Mouse (Mus musculus): ENCODE data around the gene Acp7. TPM values are rescaled to one million over a fixed set of nuclear protein-coding genes. Genes with fewer than 3 reads are reported as not detected.
A peak's percentile ranks its signal among the peaks of the same experiment; 100 is the strongest.

The Acp7 gene
- total RNA-seq, 2 experiments from 2014 or later, result not detected

DNA sequence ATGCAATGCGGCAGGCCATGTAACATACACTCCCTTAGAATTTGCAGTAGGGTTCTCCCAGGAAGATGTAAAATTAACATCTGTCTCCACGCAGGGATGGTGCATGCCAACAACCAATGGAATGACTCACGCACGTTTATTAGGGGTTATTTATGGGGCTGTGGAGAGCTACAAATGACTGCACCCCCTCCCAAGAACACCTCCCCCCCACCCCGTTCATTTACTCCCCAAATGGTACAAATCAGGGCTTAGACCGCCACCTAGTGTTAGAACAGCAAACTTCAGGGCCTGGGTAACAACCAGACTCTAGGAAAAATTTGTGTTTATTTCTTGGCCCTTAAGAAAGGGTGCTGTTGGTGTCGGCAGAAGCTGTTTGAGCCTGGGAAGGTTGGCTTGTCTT is 29.5 kb downstream of the Acp7 start:
- peak in 1 of 2 experiments; percentile 77 for DNase-seq

- DNase-seq, result peak; percentile 61 to 88
Observed at GRCm38 (mm10) chr7:28601029-28601428, 30.1 kb downstream of the Acp7 start.

DNA sequence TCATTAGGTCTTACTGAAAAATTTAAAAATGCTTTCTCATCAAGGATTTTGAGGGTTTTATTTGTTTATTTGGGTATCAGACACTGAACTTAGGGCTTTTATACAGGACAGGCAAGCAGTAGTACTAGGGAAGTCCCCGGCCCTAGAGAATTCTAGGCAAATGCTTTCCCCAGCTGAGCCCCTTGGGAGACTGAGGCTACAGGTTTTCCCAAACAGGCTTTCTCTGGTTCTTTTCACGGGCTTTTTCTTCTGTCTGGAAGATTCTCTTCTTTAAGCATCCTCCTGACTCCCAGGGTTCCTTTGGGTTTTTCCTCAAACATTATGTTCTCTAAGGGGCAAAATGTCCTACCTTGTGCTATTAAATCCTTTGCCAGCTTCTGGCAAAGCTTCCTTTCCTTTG is 32.2 kb downstream of the Acp7 start:
- no peak for DNase-seq

DNA sequence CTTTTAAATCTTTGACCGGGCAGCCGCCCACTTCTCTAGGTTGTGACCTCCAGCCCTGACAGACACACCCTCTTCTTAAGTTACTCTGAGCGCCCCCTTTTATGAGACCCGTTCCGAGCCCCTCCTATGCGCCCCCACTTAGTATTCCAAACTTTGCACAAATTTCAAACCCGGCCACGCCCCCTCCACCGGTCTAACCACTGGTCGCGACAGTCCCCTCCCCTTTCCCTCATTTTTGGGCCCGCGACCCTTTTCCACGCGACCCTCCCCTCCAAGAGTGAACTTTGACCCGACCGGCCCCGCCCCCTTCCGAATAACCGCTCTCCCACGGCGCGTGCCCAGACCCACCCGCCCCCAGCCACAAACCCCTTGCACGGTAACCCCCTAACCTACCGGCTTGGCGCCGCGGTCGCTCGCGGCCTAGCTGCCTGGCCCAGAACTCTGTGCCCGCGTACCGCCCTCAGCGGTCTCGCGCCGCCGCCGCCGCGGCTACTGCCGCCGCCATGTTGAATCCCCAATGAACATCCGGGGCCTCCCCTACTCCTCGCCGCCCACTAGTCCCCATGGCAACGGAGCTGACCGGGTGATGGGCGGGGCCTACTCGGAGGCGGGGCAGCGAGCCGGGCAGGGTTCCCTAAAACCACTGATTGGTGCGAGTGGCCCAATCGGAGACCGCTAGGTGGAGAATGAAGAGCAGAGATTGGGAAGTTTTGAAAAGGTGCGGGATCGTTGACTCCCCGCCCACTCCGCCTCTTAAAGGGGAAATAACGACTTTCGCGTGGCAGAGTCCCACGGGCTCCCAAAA is 33.3 kb downstream of the Acp7 start, which contains the start of the genes Samd4b and Pak4:
Gene Samd4b, minus strand, starts transcription at position 503 of the 805 bp plus-strand sequence.
Gene Pak4, minus strand, starts transcription at position 544 of the 805 bp plus-strand sequence.
- DNase-seq, result peak; percentile 100

GRCm38 (mm10) chr7:28597277-28597570 is 33.9 kb downstream of the Acp7 start:
- DNase-seq, result no peak

- no peak for DNase-seq
Observed at GRCm38 (mm10) chr7:28596436-28597276, 34.5 kb downstream of the Acp7 start.

DNA sequence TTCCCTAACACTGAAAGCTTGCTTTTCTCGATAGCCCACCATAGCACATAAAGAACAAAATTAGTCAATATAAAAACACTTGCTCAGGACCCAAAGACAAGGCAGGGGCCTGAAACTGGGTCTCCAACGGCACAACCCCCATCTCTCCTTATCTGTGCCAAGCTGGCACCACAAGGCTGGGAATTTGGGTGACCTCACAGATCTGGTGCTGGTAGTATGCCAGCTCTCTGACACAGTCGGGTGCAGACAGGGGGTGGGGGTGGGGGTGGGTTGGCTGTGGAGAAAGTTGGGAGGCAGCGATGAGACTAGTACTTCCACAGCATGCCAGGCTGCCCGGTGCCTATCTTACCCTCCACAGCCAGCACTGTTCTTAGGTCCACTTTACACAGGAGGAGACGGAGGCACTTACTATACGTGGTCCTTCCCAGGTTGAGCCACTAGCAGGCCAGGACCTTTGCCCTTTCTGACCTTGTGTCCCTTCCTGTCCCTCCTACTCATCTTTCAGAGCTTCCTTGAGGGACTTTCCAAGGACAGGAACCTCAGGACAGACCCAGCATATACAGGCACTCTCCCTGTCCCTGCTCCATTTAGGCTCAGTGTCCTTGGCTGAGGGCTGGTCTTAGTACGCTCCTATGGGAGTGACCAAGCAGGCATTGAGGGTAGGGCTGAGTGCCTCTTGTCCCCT is 35.2 kb downstream of the Acp7 start:
- DNase-seq, result no peak

DNA sequence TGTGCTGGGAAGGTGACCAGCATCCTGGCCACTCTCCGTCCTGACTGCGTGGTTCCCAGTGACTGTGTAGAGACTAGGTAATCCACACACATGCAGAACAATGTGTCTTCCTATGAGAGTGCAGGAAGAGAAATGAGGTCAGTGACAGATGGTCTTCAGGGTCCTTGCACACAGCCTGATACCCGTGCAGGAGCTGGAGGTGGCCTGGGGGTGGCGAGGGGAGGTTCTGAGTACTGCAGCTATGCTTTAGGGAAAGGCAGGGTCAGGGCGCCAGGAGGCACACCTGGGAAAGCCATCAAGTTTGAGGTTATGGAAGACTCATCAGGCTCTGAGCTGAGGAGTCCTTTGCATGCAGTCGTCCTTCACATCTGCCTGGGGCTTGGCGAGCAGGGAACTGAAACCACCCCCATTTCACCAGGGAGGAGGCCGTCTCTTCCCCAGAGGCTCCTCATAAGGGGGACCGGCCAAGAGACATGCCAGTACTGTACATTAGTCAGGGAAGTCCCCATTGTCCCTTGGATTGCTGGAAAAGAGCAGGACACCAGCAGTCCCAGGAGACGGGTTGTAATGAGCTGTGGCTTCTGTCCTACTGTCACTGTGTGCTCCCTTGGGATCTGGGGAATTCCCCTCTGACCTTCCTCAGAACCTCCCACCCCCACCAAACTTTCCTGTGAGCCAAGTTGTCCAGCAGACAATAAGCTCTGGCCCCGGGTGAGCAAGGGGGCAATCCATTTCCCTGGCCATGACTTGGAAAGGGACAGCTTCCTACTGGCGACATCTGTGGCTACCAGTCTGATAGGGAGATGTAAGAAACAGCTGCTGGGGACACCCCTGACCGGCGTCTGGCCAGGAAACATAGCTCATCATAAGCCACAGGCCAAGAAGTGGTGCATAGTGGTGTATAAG is 37.7 kb downstream of the Acp7 start:
- DNase-seq, result peak; percentile 73 to 88

- DNase-seq, result no peak
Observed at GRCm38 (mm10) chr7:28591862-28592261, 39.3 kb downstream of the Acp7 start.

- no peak for DNase-seq
Observed at GRCm38 (mm10) chr7:28587644-28588043, 43.5 kb downstream of the Acp7 start.

DNA sequence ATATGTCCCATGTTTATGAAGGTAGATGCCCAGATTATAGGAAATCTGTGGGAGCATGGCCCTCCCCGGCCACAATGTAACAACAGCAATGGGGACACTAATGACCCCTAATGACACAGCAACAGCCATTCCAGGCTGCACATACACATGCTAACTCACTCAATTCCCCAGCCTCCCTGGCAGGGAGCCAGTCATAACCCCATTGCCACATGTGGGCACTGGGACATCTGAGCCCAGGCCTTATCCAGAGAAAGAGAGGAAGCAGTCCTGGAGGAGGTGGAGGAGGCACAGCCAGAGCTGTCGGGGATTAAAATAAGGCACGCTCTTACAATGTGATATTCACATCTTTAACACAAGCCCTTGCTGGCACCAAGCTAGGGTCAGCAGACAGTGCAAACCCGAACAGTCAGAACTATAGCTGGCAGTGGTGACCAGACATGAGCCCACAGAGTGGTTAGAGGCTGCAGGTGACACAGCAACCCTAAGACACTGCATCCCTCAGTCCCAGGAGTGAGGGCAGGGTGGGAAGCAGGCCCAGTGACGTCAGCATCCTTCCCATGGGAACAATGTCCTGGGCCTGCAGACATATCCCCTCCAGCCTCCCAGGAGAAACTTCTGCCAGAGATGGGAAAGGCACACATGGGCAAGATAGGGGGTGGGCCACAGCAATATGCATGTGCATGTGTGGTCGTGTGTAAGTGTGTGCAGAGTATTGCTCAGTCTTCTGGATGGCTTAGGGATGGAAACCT is 44.3 kb downstream of the Acp7 start:
- peak in 1 of 2 experiments; percentile 43 for DNase-seq

DNA sequence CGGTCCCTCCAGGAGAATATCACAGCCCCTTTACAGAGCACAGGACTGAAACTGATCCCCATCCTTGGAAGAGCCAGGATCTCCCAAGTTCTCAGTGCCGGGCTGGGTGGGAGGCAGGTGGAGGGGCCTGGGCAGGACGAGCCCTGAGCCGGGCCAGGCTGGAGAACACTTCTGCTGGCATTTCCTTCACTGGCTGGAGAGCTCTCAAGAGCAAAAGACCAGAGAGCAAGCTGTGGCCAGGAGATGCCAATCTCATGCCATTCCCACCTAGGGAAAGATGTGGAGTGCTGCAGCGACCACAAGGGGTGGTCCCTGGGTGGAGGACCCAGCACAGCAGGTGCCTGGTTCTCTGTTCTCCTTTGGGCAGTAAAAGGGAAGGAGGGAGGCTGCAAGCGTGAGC is 46.1 kb downstream of the Acp7 start:
- DNase-seq, result no peak

DNA sequence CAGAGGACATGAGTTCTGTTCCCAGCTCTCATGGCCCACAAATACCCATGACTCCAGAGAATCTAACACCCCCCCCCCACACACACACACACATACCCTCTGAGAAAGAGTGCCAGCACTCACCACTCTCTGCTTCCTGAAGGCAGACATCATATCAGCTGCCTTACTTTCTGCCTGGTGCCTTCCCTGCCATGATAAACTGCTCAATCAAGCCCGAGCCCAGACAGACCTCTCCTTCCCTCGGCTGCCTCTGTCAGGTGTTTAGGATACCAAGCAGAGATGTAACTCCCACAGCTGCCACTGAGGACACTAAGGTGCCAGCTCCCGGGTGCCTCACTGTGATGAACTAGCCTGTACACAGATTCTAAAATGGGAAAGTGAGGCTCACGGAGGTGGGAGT is 46.7 kb downstream of the Acp7 start:
- no peak for DNase-seq

GRCm38 (mm10) chr7:28583570-28584344 is 47.4 kb downstream of the Acp7 start:
- DNase-seq, result peak in 1 of 2 experiments; percentile 36

DNA sequence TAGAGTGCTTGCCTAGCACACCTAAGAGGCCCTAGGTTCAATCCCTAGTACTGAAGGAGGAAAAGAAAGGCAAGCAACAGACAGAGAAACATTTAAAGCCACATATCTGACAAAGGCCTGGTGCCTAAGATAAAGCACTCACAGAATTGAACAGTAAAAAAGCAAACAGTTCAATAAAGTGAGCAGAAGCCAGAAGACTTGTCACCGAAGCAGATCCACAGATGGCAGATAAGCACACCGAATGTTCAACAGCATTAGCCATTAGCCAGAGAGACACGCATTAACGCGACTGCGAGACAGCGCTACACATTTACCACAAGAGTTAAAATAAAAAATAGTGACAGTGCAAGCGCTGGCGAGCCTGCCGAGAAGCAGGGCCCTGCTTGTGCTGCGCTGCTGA is 48.3 kb downstream of the Acp7 start:
- no peak for DNase-seq

DNA sequence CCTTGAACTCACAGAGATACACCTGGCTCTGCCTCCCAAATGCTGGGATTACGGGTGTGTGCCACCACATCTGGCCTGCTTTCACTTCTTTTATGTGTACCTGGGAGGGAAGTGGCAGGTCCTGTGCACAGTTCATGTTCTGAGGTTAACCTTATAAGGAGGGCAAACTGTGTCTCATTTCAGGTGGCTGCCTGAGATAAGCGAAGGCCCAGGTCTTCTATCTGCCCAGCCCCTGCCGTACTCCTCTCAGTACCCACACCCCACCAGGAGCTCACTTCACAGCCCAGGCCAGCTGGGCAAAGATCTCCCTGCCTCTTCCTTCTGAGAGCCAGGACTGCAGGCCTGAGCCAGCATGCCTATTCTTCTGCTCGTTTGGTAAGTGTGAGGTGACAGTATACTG is 49.4 kb downstream of the Acp7 start:
- no peak for DNase-seq

GRCm38 (mm10) chr7:28579826-28580225 is 51.3 kb downstream of the Acp7 start:
- no peak for DNase-seq

DNA sequence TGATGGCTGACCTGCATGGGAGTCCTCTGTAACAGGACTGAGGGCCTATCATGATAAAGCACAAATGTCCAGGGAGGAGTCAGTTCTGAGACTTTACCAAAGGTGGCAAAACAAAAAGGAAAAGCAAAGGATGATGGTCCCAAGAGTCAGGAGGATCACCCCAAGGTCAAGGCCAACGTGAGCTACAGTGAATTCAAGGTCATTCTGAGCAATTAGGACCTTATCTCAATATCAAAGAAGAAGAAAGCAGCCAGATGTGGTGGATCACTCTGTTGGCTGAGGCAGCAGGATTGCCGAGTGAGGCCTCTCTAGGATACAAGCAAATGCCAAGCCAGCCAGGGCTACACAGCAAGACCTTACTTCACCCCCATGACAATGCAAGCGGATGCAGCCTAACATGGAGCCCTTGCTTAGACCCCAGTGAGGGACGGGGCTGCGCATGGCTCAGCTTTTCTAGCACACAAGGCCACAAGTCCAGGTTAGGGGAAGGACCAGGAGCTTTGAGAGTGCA is 52.5 kb downstream of the Acp7 start:
- DNase-seq, result no peak

DNA sequence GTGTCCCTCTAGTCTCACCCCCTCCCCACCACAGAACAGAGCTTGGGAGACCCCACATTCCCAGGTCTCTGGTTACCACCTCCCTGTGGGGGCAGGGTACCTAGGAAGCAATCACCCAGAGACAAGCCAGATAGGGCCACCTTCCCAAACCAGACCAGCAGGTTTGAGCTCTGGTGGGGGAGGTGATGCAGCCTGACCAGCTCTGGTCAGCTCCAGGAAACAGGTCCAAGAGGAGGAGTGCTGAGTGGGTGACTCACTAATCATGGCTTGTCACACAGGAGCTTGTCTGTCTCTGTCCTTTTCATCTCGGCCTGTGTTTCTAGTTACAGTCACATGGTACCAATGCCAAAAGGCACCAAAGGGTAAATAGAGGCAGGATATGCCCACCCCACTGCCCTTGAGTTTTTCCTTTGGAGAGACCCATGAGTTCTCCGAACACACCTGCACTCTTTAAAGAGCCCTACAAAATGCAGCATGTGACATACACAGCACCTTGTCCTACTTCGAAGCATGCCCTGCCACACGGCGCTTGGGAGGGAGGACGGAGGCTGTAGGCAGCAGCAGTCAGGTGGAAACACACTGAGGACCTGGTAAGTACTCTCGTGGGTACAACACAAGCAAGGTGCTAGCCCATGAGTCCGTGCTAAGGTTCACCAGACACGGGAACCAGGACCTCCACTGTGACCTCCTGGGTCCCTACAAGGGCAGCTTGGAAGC is 53.1 kb downstream of the Acp7 start:
- DNase-seq, result no peak

Data from heart, adult 18-20 months (tissue).